Mouse (Mus musculus): ENCODE data around the gene Pan3.

- TF ChIP-seq MAFK (IDR thresholded peaks at IDR 0.05; ENCODE audit: insufficient read depth, low read depth, low read length): no peak
- no peak for TF ChIP-seq ZNF384 (IDR thresholded peaks at IDR 0.05; ENCODE audit: low read depth, low read length)
- TF ChIP-seq CHD2 (IDR thresholded peaks at IDR 0.05; ENCODE audit: low read depth, low read length): no peak
- TF ChIP-seq HCFC1 (IDR thresholded peaks at IDR 0.05; ENCODE audit: borderline replicate concordance, insufficient read depth, low read length): no peak
Observed at GRCm38 (mm10) chr5:147390772-147391171, 39.2 kb upstream of the Pan3 start.
